Comparison of ENCODE assay signal across 8 mouse cellular contexts in the genomic region with DNA sequence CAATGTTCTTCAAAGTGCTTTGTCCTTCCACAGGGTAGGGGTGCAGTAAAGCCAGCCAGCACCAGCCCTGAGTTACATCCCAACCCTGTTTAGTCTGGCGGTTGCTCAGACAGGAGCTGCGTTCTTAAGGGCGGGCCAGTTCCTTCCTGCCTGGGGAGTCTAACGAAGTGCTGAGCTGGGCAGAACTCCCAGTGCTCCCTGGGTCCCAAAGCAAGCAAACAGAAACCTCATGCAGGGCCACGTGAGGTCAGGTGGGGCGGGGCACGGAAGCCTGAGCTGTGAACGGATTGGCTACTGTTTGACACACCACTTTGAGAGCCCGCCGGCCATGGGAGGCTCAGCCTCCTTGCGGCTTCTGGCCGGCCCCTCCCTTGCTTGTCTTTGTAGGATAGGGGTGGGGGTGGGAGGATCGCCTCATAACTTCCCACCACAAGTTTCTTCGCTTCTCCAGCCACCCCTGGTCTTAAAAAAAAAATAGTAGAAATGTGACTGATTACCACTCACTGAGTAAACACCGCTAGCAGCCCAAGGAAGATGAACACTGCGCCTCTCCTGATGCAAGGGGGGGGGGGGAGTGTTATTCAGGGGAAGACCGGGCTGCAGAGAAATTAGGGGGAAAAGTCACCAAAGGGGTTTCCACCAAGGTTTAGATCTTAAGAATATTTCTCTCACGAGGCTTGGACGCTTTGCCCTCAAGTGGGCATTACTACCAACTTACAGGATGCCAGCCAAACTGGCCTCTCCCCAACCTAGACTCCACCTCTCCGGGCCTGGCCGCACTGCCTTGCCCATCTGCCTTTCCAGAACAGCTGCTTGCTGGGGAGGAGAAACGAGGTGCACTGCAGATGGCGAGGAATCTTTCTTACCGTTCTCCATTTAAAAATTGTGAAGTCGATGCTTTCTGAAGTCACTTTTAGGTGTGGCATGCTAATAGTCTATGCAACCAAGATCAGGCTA.
DNase-seq lines count a peak whose midpoint lies in the region; ATAC-seq and TF ChIP-seq lines count a peak whose summit lies in the region.

No protein-coding gene starts in this region.

- peak overlapping the region; percentile 48 for H3K4me2 ChIP-seq in forebrain, embryonic 12.5 days
- peak overlapping the region; percentile 59 for H3K4me2 ChIP-seq in heart, postnatal 0 days (ENCODE audit: low read depth, low read length)
- peak overlapping the region; percentile 31; the same call in 1 of the 2 replicates for H3K4me2 ChIP-seq in neural tube, embryonic 14.5 days (ENCODE audit: low read depth, low read length)

- H3K4me3 ChIP-seq in forebrain, embryonic 12.5 days (replicated peaks) = peak overlapping the region; percentile 14; the same call in 1 of the 2 replicates
- peak overlapping the region; percentile 28 for H3K4me3 ChIP-seq in heart, postnatal 0 days (ENCODE audit: low read depth, low read length)
- no peak overlapping the region for H3K4me3 ChIP-seq in neural tube, embryonic 14.5 days (ENCODE audit: low read depth, low read length)
- 0 out of 2 replicates have a peak overlapping the region, but pooled peaks have one; percentile 3 for H3K4me3 ChIP-seq in testis, adult 2 months (ENCODE audit: control insufficient read depth, low read depth, low read length)

- H3K27me3 ChIP-seq in forebrain, embryonic 12.5 days = peaks cover 49% of the 10 kb centered on the region
- H3K27me3 ChIP-seq in heart, postnatal 0 days (ENCODE audit: control insufficient read depth, insufficient read depth, low read length) = no peaks in the 10 kb centered on the region
- H3K27me3 ChIP-seq in neural tube, embryonic 14.5 days (ENCODE audit: control insufficient read depth, insufficient read depth, low read length) = no peaks in the 10 kb centered on the region
- H3K27me3 ChIP-seq in testis, adult 2 months (ENCODE audit: control insufficient read depth, insufficient read depth, low read length) = no peaks in the 10 kb centered on the region

- TF ChIP-seq POLR2A in testis, adult 2 months (IDR thresholded peaks at IDR 0.05; ENCODE audit: control insufficient read depth, low read depth, low read length) = no peak

- H3K36me3 ChIP-seq in forebrain, embryonic 12.5 days (replicated peaks) = no peaks in the 10 kb centered on the region
- no peaks in the 10 kb centered on the region for H3K36me3 ChIP-seq in heart, postnatal 0 days (replicated peaks; ENCODE audit: control insufficient read depth, insufficient read depth, low read length)
- no peaks in the 10 kb centered on the region for H3K36me3 ChIP-seq in neural tube, embryonic 14.5 days (ENCODE audit: control insufficient read depth, insufficient read depth, low read length)
- no peaks in the 10 kb centered on the region for H3K36me3 ChIP-seq in testis, adult 2 months (ENCODE audit: control insufficient read depth, insufficient read depth, low read length)

- peak; percentile 69 for TF ChIP-seq EP300 in heart, postnatal 0 days (IDR thresholded peaks at IDR 0.05; ENCODE audit: low read depth)

- no peak for TF ChIP-seq CTCF in heart, postnatal 0 days (IDR thresholded peaks at IDR 0.05; ENCODE audit: low read depth)
- TF ChIP-seq CTCF in testis, adult 2 months (IDR thresholded peaks at IDR 0.05; ENCODE audit: control insufficient read depth, insufficient read depth, insufficient replicate concordance, low read depth, low read length) = no peak

- peak; percentile 65 to 80 for DNase-seq in CD8-positive naive resting alpha-beta T cell, adult 2 months (ENCODE audit: low read depth in 2 of 2, low spot score in 2 of 2)
- peak; percentile 77 for DNase-seq in c-Kit-positive CD71-positive TER-119-positive erythroid progenitor cells, embryonic 14.5 days (ENCODE audit: low spot score)
- DNase-seq in heart, postnatal 0 days (ENCODE audit: low spot score) = peak; percentile 86
- DNase-seq in kidney, postnatal 4 days = peak; percentile 90 to 94
- peak; percentile 97 for DNase-seq in lung, adult 18-20 months

- 23% methylated on average over 25 of the region's 25 CpGs for WGBS in forebrain, embryonic 12.5 days
- WGBS in heart, postnatal 0 days = 18% methylated on average over 24 of the region's 25 CpGs
- WGBS in neural tube, embryonic 14.5 days = 22% methylated on average over 25 of the region's 25 CpGs

- ATAC-seq in forebrain, embryonic 12.5 days (ENCODE audit: low FRiP score) = peak; percentile 91
- peak; percentile 98 for ATAC-seq in heart, postnatal 0 days (ENCODE audit: insufficient read depth, low read depth)
- ATAC-seq in neural tube, embryonic 14.5 days (ENCODE audit: low read depth) = peak; percentile 93

- H3K27ac ChIP-seq in forebrain, embryonic 12.5 days = no peak overlapping the region
- H3K27ac ChIP-seq in heart, postnatal 0 days (ENCODE audit: low read depth) = peak overlapping the region; percentile 80
- H3K27ac ChIP-seq in neural tube, embryonic 14.5 days (ENCODE audit: low read depth, low read length) = no peak overlapping the region
- H3K27ac ChIP-seq in testis, adult 2 months (ENCODE audit: control insufficient read depth, insufficient read depth, low read depth, low read length) = peak overlapping the region; percentile 77

- H3K9me3 ChIP-seq in forebrain, embryonic 12.5 days = no peaks in the 10 kb centered on the region
- H3K9me3 ChIP-seq in heart, postnatal 0 days (replicated peaks; ENCODE audit: control insufficient read depth, low read length) = no peaks in the 10 kb centered on the region
- H3K9me3 ChIP-seq in neural tube, embryonic 14.5 days (ENCODE audit: control insufficient read depth, low read length) = no peaks in the 10 kb centered on the region

- H3K4me1 ChIP-seq in forebrain, embryonic 12.5 days = no peaks in the 10 kb centered on the region
- no peaks in the 10 kb centered on the region; the same call in 1 of the 2 replicates for H3K4me1 ChIP-seq in heart, postnatal 0 days (ENCODE audit: control insufficient read depth, insufficient read depth)
- H3K4me1 ChIP-seq in neural tube, embryonic 14.5 days (ENCODE audit: control insufficient read depth, insufficient read depth, low read length) = no peaks in the 10 kb centered on the region
- peaks cover 3% of the 10 kb centered on the region; the same call in 1 of the 2 replicates for H3K4me1 ChIP-seq in testis, adult 2 months (ENCODE audit: control insufficient read depth, insufficient read depth, low read length)

- 0 out of 2 replicates have a peak overlapping the region, but pooled peaks have one; percentile 4 for H3K9ac ChIP-seq in forebrain, embryonic 12.5 days
- H3K9ac ChIP-seq in heart, postnatal 0 days (replicated peaks; ENCODE audit: low read depth, low read length) = no peak overlapping the region
- no peak overlapping the region for H3K9ac ChIP-seq in neural tube, embryonic 14.5 days (replicated peaks; ENCODE audit: low read depth, low read length)

Comparison
In these comparisons a context has a peak if more than half of its experiments do, and no peak if none do; other contexts are left out.
1. H3K27ac ChIP-seq: peak in heart, postnatal 0 days (single experiment) and testis, adult 2 months (single experiment); none in forebrain, embryonic 12.5 days (single experiment) and neural tube, embryonic 14.5 days (single experiment).
2. Peak in every context shown above with its lines, with median percentiles within 50 percentile points of each other: DNase-seq, ATAC-seq and H3K4me2 ChIP-seq.